Mouse (Mus musculus) left cerebral cortex, adult 2 months (tissue): Measurements from ENCODE around the gene Yipf1. TPM values are rescaled to one million over a fixed set of nuclear protein-coding genes. Genes with fewer than 3 reads are reported as not detected.
A peak's percentile ranks its signal among the peaks of the same experiment; 100 is the strongest.
"Not testable (repeated sequence)": the region's sequence is repeated elsewhere in the genome, so short reads cannot be mapped to it uniquely, and the experiment has no call there.

Source experiments
- DNase-seq, 2 experiments: peaks; one replicate each; pipeline ENCODE4 v3.0.0; 2021 to 2022; ENCODE audit warnings: low spot score in 2 of 2, mixed read lengths in 1 of 2; ENCODE audit errors: extremely low spot score in 1 of 2
- H3K27ac ChIP-seq: fragments of 200-600 bp; 2 replicates; pipeline ENCODE4 v1.8.1; 2022
- H3K4me3 ChIP-seq: fragments of 200-600 bp; 2 replicates; pipeline ENCODE4 v1.8.1; 2022
- CTCF ChIP-seq: fragments of 200-600 bp; IDR thresholded peaks from 2 replicates; pipeline ENCODE4 v1.8.1; 2022; ENCODE audit warnings: antibody characterized with exemption, mild to moderate bottlenecking, moderate library complexity
- intact Hi-C: fragments of 180-260 bp; cut with DNase I; formaldehyde crosslinking; loops from one replicate; pipeline ENCODE4 v1.15.1; 2025
- total RNA-seq, 2 experiments: library from RNA; stranded (reverse); gene quantifications; 2 replicates each; pipeline ENCODE4 v1.2.3; 2021

Yipf1 gene
- total RNA-seq, 2 experiments from 2014 or later, result 40.3 to 44.4 TPM

GRCm38 (mm10) chr4:107336356-107336755 lies 22.2 kb downstream of the Yipf1 start:
- intact Hi-C loops, result no loop called here
- no peak for TF ChIP-seq CTCF
- no peak overlapping the region for H3K27ac ChIP-seq
- H3K4me3 ChIP-seq, result no peak overlapping the region
- DNase-seq, result no peak

GRCm38 (mm10) chr4:107337455-107337854 lies 23.3 kb downstream of the Yipf1 start:
- intact Hi-C loops, result no loop called here
- no peak for DNase-seq
- no peak for TF ChIP-seq CTCF

GRCm38 (mm10) chr4:107341354-107341753 lies 27.2 kb downstream of the Yipf1 start:
- TF ChIP-seq CTCF, result no peak
- intact Hi-C loops, result loop anchor here (10.0 kb wide), 2 partner anchors 507 to 727 kb away; partner anchors contain the start of gene Lexm
- Histone ChIP-seq H3K27ac (no peak overlapping the region), H3K4me3 (no peak overlapping the region)
- DNase-seq, result no peak

More at GRCm38 (mm10) chr4:107337455-107337854, 23.3 kb downstream of the Yipf1 start:
- H3K4me3 ChIP-seq, result no peak overlapping the region
- no peak overlapping the region for H3K27ac ChIP-seq

- peak in 1 of 2 experiments; percentile 25 for DNase-seq
- TF ChIP-seq CTCF, result no peak
- H3K27ac ChIP-seq, result no peak overlapping the region
- intact Hi-C loops, result loop anchor here (5.0 to 10.0 kb wide), 4 partner anchors 147 to 730 kb away; partner anchors contain the start of genes Lexm, Tceanc2 and Tmem59
- H3K4me3 ChIP-seq, result no peak overlapping the region
These were observed 30.4 kb downstream of the Yipf1 start for GRCm38 (mm10) chr4:107344612-107345011.

DNA sequence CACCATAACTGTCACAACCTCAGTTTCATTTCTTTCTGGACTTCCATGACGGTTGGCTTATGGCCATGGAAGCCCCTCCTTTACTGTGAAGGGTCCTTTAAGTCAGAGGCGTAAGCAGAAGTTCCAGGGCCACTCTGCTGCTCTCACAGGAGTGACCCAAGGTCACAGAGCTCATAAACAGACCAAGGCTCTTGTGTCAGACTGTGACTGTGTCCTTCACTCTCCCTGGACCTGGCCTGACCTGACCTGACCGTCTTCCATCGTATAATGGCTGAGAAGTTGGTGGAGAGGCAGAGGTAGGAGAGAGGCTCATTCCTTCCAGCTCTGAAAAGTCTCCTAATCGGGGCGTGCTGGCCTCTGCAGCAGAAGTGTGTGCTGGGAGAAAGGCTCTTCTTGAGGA lies 33.1 kb downstream of the Yipf1 start:
- no peak for DNase-seq
- TF ChIP-seq CTCF, result no peak
- intact Hi-C loops, result loop anchor here (5.0 to 10.0 kb wide), 4 partner anchors 150 to 732 kb away; partner anchors contain the start of genes Lexm, Tceanc2 and Tmem59
- Histone ChIP-seq H3K27ac (no peak overlapping the region), H3K4me3 (no peak overlapping the region)

DNA sequence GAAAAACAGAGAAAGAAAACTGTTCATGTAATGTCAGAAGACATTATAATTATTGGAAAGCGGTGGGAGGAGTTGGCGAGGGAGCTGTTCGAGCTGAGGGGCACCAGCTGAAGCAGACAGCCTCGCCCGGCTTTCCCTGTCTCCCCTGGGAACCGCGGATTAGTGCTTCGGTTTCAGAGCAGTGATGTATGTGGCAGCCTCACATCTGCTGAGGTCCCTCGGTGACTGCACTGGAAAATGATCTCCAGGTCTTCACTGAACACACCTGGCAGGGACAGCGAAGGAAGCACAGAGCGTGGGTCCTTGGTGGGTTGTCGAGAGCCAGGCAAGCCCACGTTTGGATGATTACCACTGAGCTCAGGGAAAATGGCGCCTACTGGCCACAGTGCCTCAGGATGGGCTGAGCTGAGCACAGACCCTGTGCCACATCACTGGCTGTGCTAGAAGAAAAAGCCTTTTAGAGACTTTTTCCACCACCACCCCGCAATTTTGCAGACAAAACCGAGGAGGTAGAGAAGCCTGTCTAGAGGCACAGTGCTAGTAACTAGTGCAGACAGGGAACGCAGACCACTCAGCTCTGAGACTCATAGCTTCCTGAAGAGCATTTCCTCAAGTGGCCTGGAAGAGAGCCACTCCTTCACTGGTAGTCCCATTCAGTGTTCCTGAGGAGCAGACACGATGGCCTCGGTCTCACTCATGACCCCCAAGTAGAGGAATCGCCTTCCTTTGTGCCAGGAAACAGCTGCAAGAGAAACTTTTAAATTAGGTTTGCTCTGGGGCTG lies 34.6 kb downstream of the Yipf1 start:
- TF ChIP-seq CTCF, result no peak

DNA sequence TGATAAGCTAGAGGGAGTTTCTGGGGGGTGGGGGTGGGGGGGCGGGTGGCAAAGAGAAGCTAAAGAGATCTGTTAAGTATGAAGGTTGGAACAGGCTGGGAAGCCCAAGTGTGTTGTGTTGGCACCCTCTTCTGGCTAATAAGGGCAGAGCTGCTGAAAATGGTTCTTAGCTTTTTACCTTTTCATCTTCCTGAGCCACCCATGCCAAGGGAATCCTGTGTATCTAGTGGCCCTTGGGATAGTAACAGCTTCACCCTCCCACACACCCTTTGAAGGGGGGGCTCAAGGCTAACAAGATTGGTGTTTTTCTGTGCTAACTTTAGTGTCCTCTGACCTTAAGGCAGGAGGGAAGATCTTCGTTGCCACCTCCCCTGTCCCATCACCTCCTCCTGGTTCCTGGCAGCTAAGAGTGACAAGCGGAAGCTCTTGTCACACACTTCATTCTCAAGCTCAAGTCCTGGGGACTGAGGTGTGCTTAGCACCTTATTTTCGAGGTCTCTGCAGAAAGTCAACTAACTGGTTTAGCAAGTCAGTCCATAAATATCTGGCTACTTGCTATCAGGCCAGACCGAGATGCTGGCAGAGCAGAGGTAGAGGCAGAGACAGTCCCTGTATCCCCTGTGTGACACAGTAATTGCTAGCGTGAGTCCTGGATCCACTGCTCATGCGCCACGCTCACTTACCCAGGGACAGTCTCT lies 35.3 kb downstream of the Yipf1 start:
- Histone ChIP-seq H3K4me3 (no peak overlapping the region), H3K27ac (no peak overlapping the region)
- peak; percentile 73 for TF ChIP-seq CTCF
- intact Hi-C loops, result loop anchor here (1.0 to 10.0 kb wide), 5 partner anchors 99 to 735 kb away; partner anchors contain the start of genes Lexm, Tceanc2 and Tmem59
- DNase-seq, result peak in 1 of 2 experiments; percentile 34

More for the DNA sequence above, 34.6 kb downstream of the Yipf1 start:
- intact Hi-C loops, result loop anchor here (1.0 to 10.0 kb wide), 5 partner anchors 98 to 734 kb away; partner anchors contain the start of genes Lexm, Tceanc2 and Tmem59
- DNase-seq, result no peak
- Histone ChIP-seq H3K27ac (no peak overlapping the region), H3K4me3 (no peak overlapping the region)

GRCm38 (mm10) chr4:107351368-107351767 lies 37.2 kb downstream of the Yipf1 start:
- no peak overlapping the region for H3K27ac ChIP-seq
- DNase-seq, result no peak
- intact Hi-C loops, result no loop called here
- no peak overlapping the region for H3K4me3 ChIP-seq
- no peak for TF ChIP-seq CTCF

DNA sequence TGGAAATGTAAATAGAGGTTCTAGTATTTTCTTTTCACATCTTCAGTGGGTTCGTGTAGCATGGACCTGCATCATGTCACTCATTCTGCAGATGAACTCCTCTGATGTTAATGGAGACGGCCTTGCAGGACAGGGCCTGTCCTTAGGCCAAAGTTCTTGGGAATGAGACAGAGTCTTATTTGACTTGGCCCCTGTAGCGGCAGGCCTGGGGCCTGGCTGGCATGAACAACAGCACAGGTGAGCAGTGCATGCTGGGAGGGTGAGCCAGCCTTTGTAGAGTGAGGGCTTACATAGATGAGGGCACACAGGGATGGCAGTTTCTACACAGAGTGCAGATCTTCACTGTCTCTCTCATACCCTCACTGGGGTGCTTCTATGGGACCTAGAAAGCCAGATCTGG lies 39.4 kb downstream of the Yipf1 start:
- no peak overlapping the region for H3K27ac ChIP-seq
- H3K4me3 ChIP-seq, result no peak overlapping the region
- no peak for TF ChIP-seq CTCF
- DNase-seq, result no peak
- intact Hi-C loops, result no loop called here

GRCm38 (mm10) chr4:107354126-107354525 lies 40.0 kb downstream of the Yipf1 start:
- DNase-seq, result no peak
- TF ChIP-seq CTCF, result no peak
- intact Hi-C loops, result no loop called here
- Histone ChIP-seq H3K27ac (no peak overlapping the region), H3K4me3 (no peak overlapping the region)

DNA sequence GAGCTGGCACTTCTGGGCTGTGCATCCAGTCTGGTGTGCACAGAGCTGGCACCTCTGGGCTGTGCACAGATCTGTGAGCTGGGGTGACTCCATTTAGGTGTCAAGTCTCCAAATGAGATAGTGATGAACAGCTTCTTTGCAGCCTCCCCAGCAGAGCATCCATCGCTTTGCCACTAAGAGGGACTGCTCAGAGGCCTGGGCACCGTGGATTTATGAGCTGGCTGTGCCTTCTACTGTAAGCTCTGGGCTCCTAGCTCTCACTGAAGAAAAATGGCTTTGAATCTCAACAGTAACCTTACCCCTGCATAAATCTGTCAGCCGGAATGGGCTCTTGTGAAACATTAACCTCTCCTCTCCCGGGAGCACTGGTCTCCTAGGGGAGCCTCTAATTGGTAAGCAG lies 40.4 kb downstream of the Yipf1 start:
- TF ChIP-seq CTCF, result no peak
- no peak for DNase-seq
- Histone ChIP-seq H3K4me3 (no peak overlapping the region), H3K27ac (no peak overlapping the region)
- intact Hi-C loops, result no loop called here

DNA sequence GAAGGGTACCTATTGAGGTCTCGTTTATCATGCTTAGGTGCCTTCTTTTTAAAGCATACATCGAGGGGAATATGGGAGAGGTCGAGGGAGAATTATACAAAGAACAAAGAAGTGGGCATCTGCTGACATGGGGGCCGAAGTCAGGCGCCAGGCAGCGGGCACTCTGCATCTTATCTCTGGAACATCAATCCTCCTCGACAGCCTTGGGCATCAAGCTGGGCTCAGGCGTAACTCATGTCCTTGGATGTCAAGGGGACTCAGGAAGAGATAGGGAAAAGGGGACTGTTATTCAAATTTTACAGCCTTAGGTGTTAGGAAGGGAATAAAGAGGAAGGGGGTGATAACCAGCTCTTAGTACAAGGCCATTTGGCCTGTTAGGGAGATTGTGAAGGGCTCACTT lies 43.0 kb downstream of the Yipf1 start:
- intact Hi-C loops, result not testable (repeated sequence)

More for the DNA sequence above, 43.0 kb downstream of the Yipf1 start:
- DNase-seq, H3K4me3 ChIP-seq, H3K27ac ChIP-seq: not testable (repeated sequence)
